Mouse (Mus musculus) CH12.LX (cell line): ENCODE measurements around the gene Klhl10. TPM values are rescaled to one million over a fixed set of nuclear protein-coding genes. Genes with fewer than 3 reads are reported as not detected.

ENCODE experiments used
- DNase-seq: peaks from one replicate; pipeline ENCODE4 v3.0.0-alpha.2; 2013; ENCODE audit errors: extremely low read depth
- H3K27ac ChIP-seq: 2 replicates; pipeline ENCODE4 v1.5.1; 2012; ENCODE audit warnings: low read depth, mild to moderate bottlenecking, control low read depth, moderate library complexity; ENCODE audit not compliant: insufficient read depth
- H3K27me3 ChIP-seq: replicated peaks from 2 replicates; pipeline ENCODE3; 2012; ENCODE audit warnings: inconsistent platforms
- H3K36me3 ChIP-seq, 2 experiments: replicated peaks in 1 of 2; 2 replicates each; pipeline versions ENCODE3 to v1.6.1; 2012; ENCODE audit warnings: inconsistent platforms in 1 of 2, low read length in 1 of 2, mild to moderate bottlenecking in 1 of 2, mixed read lengths in 1 of 2, moderate library complexity in 1 of 2; ENCODE audit not compliant: control insufficient read depth in 1 of 2, insufficient read depth in 1 of 2
- H3K4me1 ChIP-seq, 2 experiments: 2 replicates each; pipeline ENCODE4 v1.6.1; 2012; ENCODE audit warnings: inconsistent platforms in 1 of 2, moderate library complexity in 1 of 2; ENCODE audit not compliant: insufficient read depth in 2 of 2, control insufficient read depth in 1 of 2
- H3K4me2 ChIP-seq: 2 replicates; pipeline ENCODE4 v1.6.1; 2012; ENCODE audit warnings: low read depth, mild to moderate bottlenecking, control low read depth; ENCODE audit not compliant: poor library complexity, insufficient read depth, severe bottlenecking
- H3K4me3 ChIP-seq, 3 experiments: fragments of 150-350 bp in 1 of 3; sonication (generic) in 1 of 3; replicated peaks in 1 of 3; 2 replicates each; pipeline versions ENCODE3 to v1.5.1; 2011 to 2012; ENCODE audit warnings: low read depth in 2 of 3, low read length in 2 of 3, mild to moderate bottlenecking in 2 of 3, moderate library complexity in 2 of 3, control low read depth in 1 of 3, improper control_type of control experiment in 1 of 3, inconsistent platforms in 1 of 3, mixed read lengths in 1 of 3; ENCODE audit not compliant: poor library complexity in 1 of 3
- H3K79me2 ChIP-seq: replicated peaks from 2 replicates; pipeline ENCODE4 v1.6.1; 2012; ENCODE audit warnings: mild to moderate bottlenecking, moderate library complexity; ENCODE audit not compliant: control insufficient read depth, poor library complexity, insufficient read depth, severe bottlenecking; ENCODE audit errors: extremely low read depth
- H3K9ac ChIP-seq: 2 replicates; pipeline ENCODE4 v1.6.1; 2012; ENCODE audit warnings: low read depth, mild to moderate bottlenecking, control low read depth, moderate library complexity; ENCODE audit not compliant: insufficient read depth
- H3K9me3 ChIP-seq: replicated peaks from 2 replicates; pipeline ENCODE3; 2012; ENCODE audit warnings: low read length, inconsistent platforms, mixed read lengths
- CTCF ChIP-seq, 2 experiments: IDR thresholded peaks in 1 of 2; conservative IDR thresholded peaks in 1 of 2; 2 replicates each; pipeline ENCODE4 v1.5.1; 2011 to 2012; ENCODE audit warnings: low read depth in 2 of 2, low read length in 2 of 2, improper control_type of control experiment in 1 of 2, inconsistent platforms in 1 of 2, mild to moderate bottlenecking in 1 of 2, moderate library complexity in 1 of 2
- E2F4 ChIP-seq: IDR thresholded peaks from 2 replicates; pipeline ENCODE4 v1.6.1; 2011; ENCODE audit warnings: low read depth, low read length, improper control_type of control experiment; ENCODE audit not compliant: insufficient replicate concordance
- ELF1 ChIP-seq: IDR thresholded peaks from 2 replicates; pipeline ENCODE4 v1.6.1; 2014; ENCODE audit warnings: low read depth, mild to moderate bottlenecking, inconsistent platforms, low read length, improper control_type of control experiment
- ETS1 ChIP-seq: conservative IDR thresholded peaks from 2 replicates; pipeline ENCODE4 v1.6.1; 2012; ENCODE audit warnings: low read depth, mild to moderate bottlenecking, inconsistent platforms, low read length, improper control_type of control experiment, moderate library complexity
- HCFC1 ChIP-seq: IDR thresholded peaks from 2 replicates; pipeline ENCODE4 v1.6.1; 2012; ENCODE audit warnings: low read depth, mild to moderate bottlenecking, inconsistent platforms, low read length, improper control_type of control experiment
- IRF4 ChIP-seq: IDR thresholded peaks from 2 replicates; pipeline ENCODE4 v1.6.1; 2014; ENCODE audit warnings: low read depth, mild to moderate bottlenecking, inconsistent platforms, low read length, improper control_type of control experiment
- JUND ChIP-seq: conservative IDR thresholded peaks from 2 replicates; pipeline ENCODE4 v1.6.1; 2011; ENCODE audit warnings: low read depth, low read length, improper control_type of control experiment
- MEF2A ChIP-seq: IDR thresholded peaks from 2 replicates; pipeline ENCODE4 v1.6.1; 2014; ENCODE audit warnings: low read depth, mild to moderate bottlenecking, inconsistent platforms, low read length, improper control_type of control experiment, borderline replicate concordance
- MXI1 ChIP-seq: IDR thresholded peaks from 2 replicates; pipeline ENCODE4 v1.6.1; 2011; ENCODE audit warnings: mild to moderate bottlenecking, low read depth, low read length, improper control_type of control experiment
- NRF1 ChIP-seq: IDR thresholded peaks from 2 replicates; pipeline ENCODE4 v1.6.1; 2014; ENCODE audit warnings: low read depth, mild to moderate bottlenecking, inconsistent platforms, low read length, improper control_type of control experiment, moderate library complexity
- TBP ChIP-seq: conservative IDR thresholded peaks from 2 replicates; pipeline ENCODE4 v1.6.1; 2011; ENCODE audit warnings: low read depth, low read length, improper control_type of control experiment
- TCF12 ChIP-seq: IDR thresholded peaks from 2 replicates; pipeline ENCODE4 v1.6.1; 2014; ENCODE audit warnings: low read depth, mild to moderate bottlenecking, inconsistent platforms, low read length, improper control_type of control experiment
- USF1 ChIP-seq: IDR thresholded peaks from 2 replicates; pipeline ENCODE4 v1.6.1; 2014; ENCODE audit warnings: low read depth, mild to moderate bottlenecking, inconsistent platforms, low read length, improper control_type of control experiment
- USF2 ChIP-seq: conservative IDR thresholded peaks from 2 replicates; pipeline ENCODE4 v1.6.1; 2011; ENCODE audit warnings: low read depth, low read length, improper control_type of control experiment
- ZC3H11A ChIP-seq: IDR thresholded peaks from 2 replicates; pipeline ENCODE4 v1.6.1; 2012; ENCODE audit warnings: low read depth, mild to moderate bottlenecking, inconsistent platforms, low read length, improper control_type of control experiment
- ZMIZ1 ChIP-seq: IDR thresholded peaks from 2 replicates; pipeline ENCODE4 v1.6.1; 2012; ENCODE audit warnings: low read depth, mild to moderate bottlenecking, inconsistent platforms, low read length, improper control_type of control experiment
- ZNF384 ChIP-seq: IDR thresholded peaks from 2 replicates; pipeline ENCODE4 v1.6.1; 2012; ENCODE audit warnings: low read depth, low read length, improper control_type of control experiment, inconsistent platforms
- dilution Hi-C: fragments of 300-500 bp; cut with MboI; formaldehyde crosslinking; loops from 2 replicates; pipeline ENCODE4 v1.14.3; 2020; ENCODE audit warnings: low sequenced_read_pairs; ENCODE audit not compliant: extremely low pct_unique_long_range_greater_than_20kb, extremely low pct_ligation_motif_present
- in situ Hi-C: fragments of 300-500 bp; cut with MboI; formaldehyde crosslinking; loops from 3 replicates; pipeline ENCODE4 v1.14.3; 2019; ENCODE audit warnings: low sequenced_read_pairs, low pct_ligation_motif_present, low pct_unique_long_range_greater_than_20kb, mixed read lengths
- polyA plus RNA-seq: library from polyadenylated mRNA; unstranded; fragments of >175 nt; gene quantifications from 2 replicates; pipeline ENCODE4 v1.2.1, GENCODE M21; 2012; ENCODE audit warnings: low read depth; ENCODE audit not compliant: insufficient read length
- total RNA-seq, 2 experiments: library from RNA; depleted of rRNA; stranded (reverse); fragments of 300-350 nt in 1 of 2; fragments of >200 nt in 1 of 2; gene quantifications; 2 replicates each; pipeline ENCODE4 v1.2.3; 2012 to 2014

Klhl10 gene
- total and polyA plus RNA-seq, 3 experiments, result 0.30 to 1.1 (median 0.48) TPM

DNA sequence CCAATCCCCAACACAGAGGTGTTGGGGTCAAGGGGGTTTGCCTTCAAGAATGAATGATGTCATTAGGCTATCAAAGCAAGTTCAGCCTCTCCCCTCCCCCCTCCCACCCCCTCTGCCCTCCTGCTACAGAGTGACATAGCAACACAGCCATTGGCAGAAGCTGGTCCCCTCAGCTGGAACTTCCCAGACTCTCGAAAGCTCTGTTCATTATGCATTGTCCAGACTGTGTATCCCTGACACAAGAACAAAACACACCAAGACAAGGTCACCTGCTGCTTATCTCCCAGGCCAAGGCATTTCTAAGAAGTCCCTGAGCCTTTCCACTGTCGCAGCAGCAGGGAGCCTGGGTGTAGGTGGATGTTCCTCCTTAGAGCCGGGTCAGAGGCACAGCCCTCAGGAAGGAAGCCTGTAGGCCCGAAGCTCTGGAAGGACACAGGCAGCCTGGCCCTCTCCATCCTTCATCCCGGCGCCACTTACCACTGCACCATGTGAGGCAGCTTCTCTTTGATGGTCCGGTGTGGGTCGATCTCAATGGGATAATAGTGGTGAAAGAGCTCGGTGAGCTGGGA, 6.0 kb upstream of the Klhl10 start:
- Histone ChIP-seq H3K4me1 (peaks cover 7 to 12% of the 10 kb centered on the region in 2 experiments; a peak in 3 of 4 replicates), H3K79me2 (no peaks in the 10 kb centered on the region), H3K9me3 (no peaks in the 10 kb centered on the region), H3K27ac (no peak overlapping the region), H3K4me3 (no peak overlapping the region), H3K9ac (no peak overlapping the region), H3K27me3 (no peaks in the 10 kb centered on the region), H3K36me3 (peaks cover 23 to 64% of the 10 kb centered on the region in 2 experiments), H3K4me2 (no peak overlapping the region)
- DNase-seq, result no peak
- dilution Hi-C loops (no loop called here), in situ Hi-C loops (no loop called here)
- TF ChIP-seq TCF12 (no peak), ZNF384 (no peak), USF2 (no peak), ZMIZ1 (no peak), CTCF (conservative IDR thresholded peaks at IDR 0.05 in 1 of 2, IDR thresholded peaks at IDR 0.05 in 1 of 2; ENCODE audit: low read depth in 2 of 2, low read length in 2 of 2) (no peak), MXI1 (no peak), ETS1 (no peak), JUND (no peak), E2F4 (no peak), TBP (no peak)

DNA sequence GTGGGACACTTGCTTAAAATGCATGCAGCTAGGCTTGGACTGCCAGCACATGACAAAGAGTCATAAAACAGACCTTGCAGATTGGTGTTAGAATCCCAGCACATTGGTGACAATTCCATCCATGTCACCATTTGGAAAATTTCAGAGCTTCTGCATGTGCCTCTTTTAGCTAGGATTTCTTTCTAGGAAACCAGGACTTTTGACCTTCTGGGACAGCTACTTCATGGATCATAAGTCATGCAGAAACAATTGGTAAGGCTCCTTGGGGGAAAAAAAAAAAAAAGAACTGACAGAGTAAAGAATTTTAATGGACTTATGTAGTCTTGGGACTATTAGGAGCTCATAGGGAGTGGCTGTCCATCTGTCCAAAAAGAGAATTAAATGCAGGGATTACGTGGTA, 3.8 kb upstream of the Klhl10 start:
- H3K27me3 ChIP-seq, result no peaks in the 10 kb centered on the region
- H3K9ac ChIP-seq, result no peak overlapping the region
- H3K4me2 ChIP-seq, result no peak overlapping the region
- no peak overlapping the region for H3K4me3 ChIP-seq
- dilution Hi-C loops (no loop called here), in situ Hi-C loops (no loop called here)
- no peak for DNase-seq
- peaks cover 19 to 52% of the 10 kb centered on the region in 2 experiments for H3K36me3 ChIP-seq
- H3K27ac ChIP-seq, result no peak overlapping the region
- H3K9me3 ChIP-seq, result no peaks in the 10 kb centered on the region
- no peaks in the 10 kb centered on the region for H3K79me2 ChIP-seq
- H3K4me1 ChIP-seq, result peaks cover 12 to 17% of the 10 kb centered on the region in 2 experiments
- TF ChIP-seq USF1 (no peak), ELF1 (no peak), JUND (no peak), ZC3H11A (no peak), HCFC1 (no peak), CTCF (conservative IDR thresholded peaks at IDR 0.05 in 1 of 2, IDR thresholded peaks at IDR 0.05 in 1 of 2; ENCODE audit: low read depth in 2 of 2, low read length in 2 of 2) (no peak), MEF2A (no peak), NRF1 (no peak), IRF4 (no peak), ZMIZ1 (no peak), USF2 (no peak)
